Mouse (Mus musculus) myocyte (in vitro differentiated cells): ENCODE results near the gene Larp1b. TPM values are rescaled to one million over a fixed set of nuclear protein-coding genes. Genes with fewer than 3 reads are reported as not detected.

Source experiments
- H3K27me3 ChIP-seq: one replicate; pipeline ENCODE4 v1.6.1; 2011; ENCODE audit not compliant: control insufficient read depth, insufficient read depth, insufficient read length
- H3K36me3 ChIP-seq: one replicate; pipeline ENCODE4 v1.6.1; 2011; ENCODE audit not compliant: control insufficient read depth, insufficient read depth
- H3K4me2 ChIP-seq: one replicate; pipeline ENCODE4 v1.6.1; 2011; ENCODE audit warnings: low read depth, control low read depth
- H3K4me3 ChIP-seq: one replicate; pipeline ENCODE4 v1.5.1; 2011; ENCODE audit warnings: mild to moderate bottlenecking, control low read depth, moderate library complexity
- H3K79me2 ChIP-seq: one replicate; pipeline ENCODE4 v1.6.1; 2011; ENCODE audit not compliant: control insufficient read depth, insufficient read depth
- H3ac ChIP-seq: one replicate; pipeline ENCODE4 v1.6.1; 2011; ENCODE audit not compliant: control insufficient read depth, insufficient read length
- CEBPB ChIP-seq: IDR thresholded peaks from 2 replicates; pipeline ENCODE4 v1.6.1; 2011; ENCODE audit warnings: mild to moderate bottlenecking, moderate library complexity; ENCODE audit not compliant: poor library complexity, insufficient read depth, severe bottlenecking
- E2F4 ChIP-seq: IDR thresholded peaks from one replicate; pipeline ENCODE4 v1.6.1; 2011; ENCODE audit warnings: mild to moderate bottlenecking, control low read depth, moderate library complexity; ENCODE audit not compliant: insufficient read depth
- MAX ChIP-seq: IDR thresholded peaks from one replicate; pipeline ENCODE4 v1.6.1; 2011; ENCODE audit warnings: low read depth, mild to moderate bottlenecking, control low read depth
- MYOD1 ChIP-seq, 3 experiments: IDR thresholded peaks; one replicate each; pipeline ENCODE4 v1.6.1; 2011; ENCODE audit warnings: control low read depth in 2 of 3, low read depth in 2 of 3, mild to moderate bottlenecking in 2 of 3, moderate library complexity in 1 of 3; ENCODE audit not compliant: insufficient read length in 2 of 3, control insufficient read depth in 1 of 3
- MYOG ChIP-seq, 3 experiments: IDR thresholded peaks; one replicate each; pipeline ENCODE4 v1.6.1; 2011; ENCODE audit warnings: control low read depth in 2 of 3, low read depth in 2 of 3, mild to moderate bottlenecking in 2 of 3; ENCODE audit not compliant: insufficient read length in 2 of 3, control insufficient read depth in 1 of 3, insufficient read depth in 1 of 3
- POLR2A ChIP-seq: IDR thresholded peaks from one replicate; pipeline ENCODE4 v1.6.1; 2011; ENCODE audit warnings: low read depth, mild to moderate bottlenecking, control low read depth, moderate library complexity; ENCODE audit not compliant: insufficient read length
- POLR2AphosphoS2 ChIP-seq: IDR thresholded peaks from one replicate; pipeline ENCODE4 v1.6.1; 2011; ENCODE audit warnings: low read depth, control low read depth; ENCODE audit not compliant: insufficient read length
- REST ChIP-seq: IDR thresholded peaks from one replicate; pipeline ENCODE4 v1.6.1; 2011; ENCODE audit warnings: mild to moderate bottlenecking, control low read depth, moderate library complexity; ENCODE audit not compliant: insufficient read depth, insufficient read length
- SRF ChIP-seq: IDR thresholded peaks from one replicate; pipeline ENCODE4 v1.6.1; 2011; ENCODE audit warnings: low read depth; ENCODE audit not compliant: control insufficient read depth, insufficient read length
- TCF12 ChIP-seq: IDR thresholded peaks from one replicate; pipeline ENCODE4 v1.6.1; 2011; ENCODE audit warnings: mild to moderate bottlenecking, control low read depth; ENCODE audit not compliant: poor library complexity, insufficient read depth, severe bottlenecking
- TCF3 ChIP-seq: IDR thresholded peaks from one replicate; pipeline ENCODE4 v1.6.1; 2011; ENCODE audit warnings: low read depth, control low read depth; ENCODE audit not compliant: insufficient read length
- USF1 ChIP-seq: IDR thresholded peaks from one replicate; pipeline ENCODE4 v1.6.1; 2011; ENCODE audit warnings: low read depth, mild to moderate bottlenecking, control low read depth, moderate library complexity
- polyA plus RNA-seq: library from polyadenylated mRNA; unstranded; fragments of >200 nt; fragmentation: generic; extraction: Trizol; gene quantifications from one replicate; pipeline ENCODE4 v1.2.1, GENCODE M21; 2012; ENCODE audit warnings: missing spikeins

Larp1b gene
- polyA plus RNA-seq, 1 experiment = 10.1 TPM

DNA sequence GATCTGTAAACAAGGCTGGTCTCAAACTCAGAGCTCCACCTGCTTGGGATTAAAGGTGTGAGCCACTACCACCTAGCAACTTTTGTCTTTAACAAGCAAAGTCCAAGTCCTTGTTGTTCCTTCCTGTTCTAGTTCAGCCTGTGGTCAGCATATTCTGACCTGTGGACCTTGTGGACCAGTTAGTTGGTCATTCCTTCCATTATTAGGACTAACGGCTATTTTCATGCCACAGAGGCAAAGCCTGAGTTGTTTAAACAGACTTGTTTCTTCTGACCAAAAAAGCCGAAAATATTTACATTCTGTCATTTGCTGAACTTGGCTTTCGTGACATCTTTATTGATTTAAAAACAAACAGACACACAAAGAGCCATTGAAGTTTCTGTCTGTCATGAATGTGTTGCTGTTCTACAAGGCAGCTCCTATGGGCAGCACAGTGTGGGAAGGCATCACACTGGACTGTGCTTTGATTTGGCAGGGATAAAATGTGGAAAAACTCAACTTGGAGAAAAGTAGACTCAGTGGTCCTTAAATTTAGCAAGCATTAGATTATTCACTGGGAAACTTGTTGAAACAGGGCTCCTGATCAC lies 68.5 kb downstream of the Larp1b start:
- H3K4me3 ChIP-seq = no peak overlapping the region
- TF ChIP-seq POLR2A (no peak), MAX (no peak), CEBPB (no peak), POLR2AphosphoS2 (no peak), TCF3 (no peak), TCF12 (no peak), MYOD1 (IDR thresholded peaks at IDR 0.05; ENCODE audit: control insufficient read depth in 1 of 3, insufficient read length in 2 of 3, low read depth in 2 of 3) (no peak), E2F4 (no peak), MYOG (IDR thresholded peaks at IDR 0.05; ENCODE audit: control insufficient read depth in 1 of 3, insufficient read depth in 1 of 3, insufficient read length in 2 of 3, low read depth in 2 of 3) (no peak)

DNA sequence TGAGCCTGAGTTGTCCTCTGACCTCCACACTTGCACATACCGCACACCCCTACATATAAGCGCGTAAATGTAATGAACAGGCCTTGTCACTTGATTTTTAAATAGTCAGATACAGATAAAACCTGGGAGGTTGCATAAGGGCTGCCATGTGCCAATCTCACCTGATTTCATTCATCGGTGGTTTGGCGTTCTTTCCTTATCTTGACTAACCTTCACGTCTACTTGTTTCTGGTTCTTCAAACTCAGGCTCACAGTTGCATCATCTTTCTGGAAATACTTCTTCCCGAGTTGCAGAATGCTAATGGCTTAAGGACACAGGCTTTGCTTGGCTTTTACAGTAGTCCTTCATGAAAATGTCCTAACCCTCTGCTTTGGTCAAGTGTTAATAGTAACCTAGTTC lies 71.1 kb downstream of the Larp1b start:
- H3K27me3 ChIP-seq = no peaks in the 10 kb centered on the region
- H3ac ChIP-seq = no peak overlapping the region
- TF ChIP-seq POLR2AphosphoS2 (no peak), TCF3 (no peak), TCF12 (no peak)
- H3K79me2 ChIP-seq = no peaks in the 10 kb centered on the region
- H3K4me2 ChIP-seq = no peak overlapping the region
- no peaks in the 10 kb centered on the region for H3K36me3 ChIP-seq
- no peak overlapping the region for H3K4me3 ChIP-seq

More for the DNA sequence above, 68.5 kb downstream of the Larp1b start:
- Histone ChIP-seq H3K4me2 (no peak overlapping the region), H3K79me2 (no peaks in the 10 kb centered on the region), H3K36me3 (no peaks in the 10 kb centered on the region), H3K27me3 (no peaks in the 10 kb centered on the region), H3ac (no peak overlapping the region)

DNA sequence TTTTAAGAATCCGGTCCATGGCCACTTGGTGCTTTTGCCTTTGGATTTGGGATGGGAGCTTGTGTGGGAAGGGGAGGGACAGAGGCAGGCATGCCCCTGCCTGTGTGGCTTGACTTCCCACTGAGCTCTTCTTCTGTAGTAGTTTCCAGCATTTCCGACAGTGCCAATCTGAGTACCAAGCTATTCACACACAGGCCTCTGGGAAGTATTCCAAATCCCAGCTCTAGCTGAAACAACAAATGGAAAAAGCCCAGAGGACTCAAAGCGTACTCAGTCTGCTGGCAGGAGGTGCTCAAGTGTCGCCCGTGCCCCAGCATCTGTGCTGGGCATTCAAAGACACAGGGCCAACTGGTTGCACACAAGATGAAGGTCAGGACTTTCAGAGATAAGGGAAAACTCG lies 72.4 kb downstream of the Larp1b start:
- H3K79me2 ChIP-seq = no peaks in the 10 kb centered on the region
- TF ChIP-seq SRF = no peak
- TF ChIP-seq MYOG (IDR thresholded peaks at IDR 0.05; ENCODE audit: control insufficient read depth in 1 of 3, insufficient read depth in 1 of 3, insufficient read length in 2 of 3, low read depth in 2 of 3) = peak in 1 of 3 experiments; percentile 10
- TF ChIP-seq POLR2AphosphoS2 = no peak
- peak in 1 of 3 experiments; percentile 29 for TF ChIP-seq MYOD1 (IDR thresholded peaks at IDR 0.05; ENCODE audit: control insufficient read depth in 1 of 3, insufficient read length in 2 of 3, low read depth in 2 of 3)
- no peaks in the 10 kb centered on the region for H3K27me3 ChIP-seq
- no peak overlapping the region for H3ac ChIP-seq
- no peaks in the 10 kb centered on the region for H3K36me3 ChIP-seq
- H3K4me3 ChIP-seq = no peak overlapping the region
- H3K4me2 ChIP-seq = no peak overlapping the region

DNA sequence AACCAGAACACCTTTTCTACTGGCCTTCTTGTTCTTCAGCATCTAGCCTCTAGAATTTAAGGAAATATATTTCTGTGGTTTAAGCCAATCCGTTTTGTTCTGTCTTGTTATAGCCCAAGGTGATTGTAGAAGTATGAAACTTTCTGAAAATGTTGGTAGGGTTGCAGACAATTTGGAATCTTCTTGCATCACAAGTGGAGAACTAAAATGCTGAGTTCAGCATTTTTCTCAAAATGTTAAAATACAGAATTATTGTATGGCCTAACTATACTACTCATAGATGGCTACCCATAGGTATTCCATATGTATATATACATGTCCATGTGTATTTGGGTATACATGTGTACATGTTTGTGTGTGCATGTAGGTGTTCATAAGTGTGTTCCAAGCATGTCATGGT lies 81.1 kb downstream of the Larp1b start:
- Histone ChIP-seq H3K4me2 (no peak overlapping the region), H3K27me3 (no peaks in the 10 kb centered on the region), H3K79me2 (no peaks in the 10 kb centered on the region), H3ac (no peak overlapping the region), H3K36me3 (no peaks in the 10 kb centered on the region), H3K4me3 (no peak overlapping the region)
- TF ChIP-seq E2F4 (no peak), TCF3 (no peak), REST (no peak), MYOG (IDR thresholded peaks at IDR 0.05; ENCODE audit: control insufficient read depth in 1 of 3, insufficient read depth in 1 of 3, insufficient read length in 2 of 3, low read depth in 2 of 3) (no peak), POLR2AphosphoS2 (no peak), TCF12 (no peak), USF1 (no peak), CEBPB (no peak), POLR2A (no peak), SRF (no peak), MAX (no peak), MYOD1 (IDR thresholded peaks at IDR 0.05; ENCODE audit: control insufficient read depth in 1 of 3, insufficient read length in 2 of 3, low read depth in 2 of 3) (no peak)

DNA sequence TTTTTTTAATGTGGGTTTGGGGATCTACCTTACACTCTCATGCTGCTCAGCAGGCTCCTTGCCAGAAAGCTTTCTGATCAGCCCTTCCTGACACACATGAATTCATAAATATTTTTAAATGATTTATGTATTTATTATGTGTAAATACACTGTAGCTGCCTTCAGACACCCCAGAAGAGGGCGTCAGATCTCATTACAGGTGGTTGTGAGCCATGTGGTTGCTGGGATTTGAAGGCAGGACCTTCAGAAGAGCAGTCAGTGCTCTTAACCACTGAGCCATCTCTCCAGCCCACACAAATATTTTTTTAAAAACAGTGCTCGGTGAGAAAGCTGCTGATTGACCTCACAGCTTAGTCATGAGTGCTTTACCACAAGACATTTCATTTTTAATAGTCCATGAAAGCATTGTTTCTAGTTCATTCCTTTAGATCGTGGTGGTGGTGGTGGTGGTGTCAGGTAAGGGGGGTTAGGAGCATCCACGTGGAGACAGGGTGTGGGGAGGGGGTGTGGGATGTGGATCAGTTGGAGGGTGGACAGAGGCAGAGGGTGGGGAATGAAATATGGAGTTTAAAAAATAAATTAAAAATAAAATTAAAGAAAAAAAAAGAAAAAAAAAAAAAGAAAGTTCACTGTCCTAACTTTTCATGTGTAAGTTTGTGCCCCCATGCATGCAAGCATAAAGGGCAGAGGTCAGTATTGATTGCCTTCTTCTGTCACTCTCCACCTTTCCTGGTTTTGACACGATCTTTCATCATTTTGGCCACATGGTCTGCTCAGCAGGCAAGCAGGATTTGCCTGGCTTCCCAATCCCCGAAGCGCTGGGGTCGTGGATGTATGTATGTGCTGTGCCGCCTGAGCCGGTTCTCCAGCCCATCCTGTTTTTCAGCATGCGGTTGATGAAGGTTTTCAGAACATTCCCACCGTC lies 81.9 kb downstream of the Larp1b start:
- no peak overlapping the region for H3K4me2 ChIP-seq

More for the DNA sequence above, 81.9 kb downstream of the Larp1b start:
- TF ChIP-seq REST (no peak), TCF12 (no peak), POLR2AphosphoS2 (no peak), SRF (no peak), POLR2A (no peak), MYOD1 (IDR thresholded peaks at IDR 0.05; ENCODE audit: control insufficient read depth in 1 of 3, insufficient read length in 2 of 3, low read depth in 2 of 3) (no peak), USF1 (no peak), MAX (no peak), TCF3 (no peak), E2F4 (no peak), CEBPB (no peak), MYOG (IDR thresholded peaks at IDR 0.05; ENCODE audit: control insufficient read depth in 1 of 3, insufficient read depth in 1 of 3, insufficient read length in 2 of 3, low read depth in 2 of 3) (no peak)
- no peak overlapping the region for H3ac ChIP-seq
- H3K36me3 ChIP-seq = no peaks in the 10 kb centered on the region
- H3K79me2 ChIP-seq = no peaks in the 10 kb centered on the region
- H3K4me3 ChIP-seq = no peak overlapping the region
- no peaks in the 10 kb centered on the region for H3K27me3 ChIP-seq
